Mouse (Mus musculus) cerebellum, adult 9-10 months (tissue): Measurements from ENCODE around the gene Hist2h3c1.
"Not testable (repeated sequence)": the region's sequence is repeated elsewhere in the genome, so short reads cannot be mapped to it uniquely, and the experiment has no call there.

Experiments
- DNase-seq: peaks from one replicate; pipeline ENCODE4 v3.0.0; 2022

Gene Hist2h3c1

DNA sequence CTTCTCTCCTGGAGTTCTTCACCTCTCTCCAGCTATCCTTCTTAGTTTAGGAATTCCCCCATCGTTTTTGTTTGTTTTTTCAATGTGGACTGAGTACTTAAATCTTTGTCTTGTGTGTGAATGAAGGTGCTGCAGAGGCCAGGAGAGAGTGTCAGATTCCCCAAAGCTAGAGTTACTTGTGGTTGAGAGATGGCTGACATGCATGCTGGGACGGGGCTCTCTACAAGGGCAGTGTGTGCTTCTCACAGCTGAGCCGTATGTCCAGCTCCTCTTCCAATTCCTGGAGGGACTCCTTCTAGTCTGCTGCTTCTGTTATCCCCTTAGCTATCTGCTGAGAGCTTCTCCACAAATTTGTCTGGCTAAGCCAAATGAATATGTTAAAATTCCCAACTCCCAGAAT, 10.6 kb upstream of the Hist2h3c1 start:
- no peak for DNase-seq

DNA sequence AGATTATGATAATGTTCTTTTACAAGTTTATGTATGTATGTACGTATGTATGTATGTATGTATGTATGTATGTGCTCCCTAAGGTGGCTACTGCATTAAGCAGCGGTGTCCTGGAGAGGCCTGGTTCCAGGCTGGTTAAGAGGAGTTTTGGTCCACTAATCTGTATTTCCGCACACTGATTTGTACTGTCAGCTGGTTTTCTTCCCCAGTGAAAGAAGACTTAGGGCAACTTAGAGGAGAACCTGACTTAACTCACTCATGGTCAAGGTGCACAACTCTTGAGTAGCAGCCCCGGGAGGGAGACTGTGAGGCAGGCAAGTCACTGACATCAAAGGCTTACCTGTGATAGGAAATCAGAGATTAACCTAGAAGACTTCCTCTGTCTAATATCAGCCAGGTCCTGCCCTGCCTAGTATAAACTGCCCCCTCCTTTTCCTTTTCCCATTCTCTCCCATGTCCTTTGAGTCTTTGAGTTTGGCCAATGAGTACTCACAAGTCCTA, 9.6 kb upstream of the Hist2h3c1 start:
- no peak for DNase-seq

- no peak for DNase-seq
Measured at GRCm38 (mm10) chr3:96237335-96237903, 9.1 kb upstream of the Hist2h3c1 start.

DNA sequence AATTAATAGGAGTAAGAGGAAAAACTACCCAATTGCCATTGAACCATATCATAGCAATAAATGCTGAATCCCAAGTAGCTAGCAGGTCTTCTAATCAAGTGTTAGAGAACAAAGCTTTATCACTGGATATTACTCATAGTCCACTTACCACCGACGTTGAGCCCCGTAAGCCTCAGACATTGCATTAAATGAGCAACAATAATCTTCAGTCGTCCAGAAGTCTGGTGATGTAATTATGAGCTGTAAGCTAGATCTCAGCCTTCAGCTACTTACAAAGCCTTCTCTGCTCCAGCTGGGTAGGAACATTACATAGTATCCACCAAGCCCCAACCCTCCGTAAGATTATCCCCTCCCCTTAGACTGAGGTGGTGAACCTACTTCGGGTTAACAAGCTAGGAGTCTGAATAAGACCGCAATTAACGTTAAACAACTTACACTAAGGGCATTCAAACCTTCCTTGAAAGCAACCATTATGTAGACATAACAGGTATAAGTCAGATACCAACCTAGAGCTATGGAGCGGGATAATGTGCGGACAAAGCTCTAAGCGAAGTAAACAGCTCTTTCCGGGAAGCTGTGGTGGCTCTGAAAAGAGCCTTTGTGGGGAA, 8.5 kb upstream of the Hist2h3c1 start:
- DNase-seq = no peak

GRCm38 (mm10) chr3:96238954-96239793, 7.3 kb upstream of the Hist2h3c1 start, which contains the start of gene Hist2h3c2:
Gene Hist2h3c2 (minus strand): TSS chr3:96239127.
- peak; percentile 68 for DNase-seq

GRCm38 (mm10) chr3:96239949-96240798, 6.3 kb upstream of the Hist2h3c1 start, which contains the start of gene Hist2h2aa2:
Gene Hist2h2aa2 (minus strand): TSS chr3:96240276.
- peak; percentile 96 for DNase-seq

DNA sequence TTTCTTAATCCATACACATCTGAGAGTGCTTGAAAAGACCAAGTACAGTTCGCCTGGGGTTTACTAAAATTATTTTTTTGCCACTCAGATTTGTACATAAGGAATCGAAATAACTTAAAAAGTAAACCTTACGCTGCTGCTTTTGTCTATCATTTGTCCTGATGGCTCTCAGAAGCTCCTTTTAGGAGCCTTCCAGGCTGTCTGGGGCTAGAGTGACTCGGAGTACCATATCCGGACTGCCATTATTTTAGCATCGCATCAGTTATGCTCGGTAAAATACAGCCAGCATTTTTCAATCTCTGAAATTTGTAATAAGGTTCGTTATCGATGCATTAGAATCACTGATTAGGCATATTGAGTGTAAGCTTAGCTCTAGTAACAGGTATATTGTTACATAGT, 5.7 kb upstream of the Hist2h3c1 start:
- DNase-seq = no peak

DNA sequence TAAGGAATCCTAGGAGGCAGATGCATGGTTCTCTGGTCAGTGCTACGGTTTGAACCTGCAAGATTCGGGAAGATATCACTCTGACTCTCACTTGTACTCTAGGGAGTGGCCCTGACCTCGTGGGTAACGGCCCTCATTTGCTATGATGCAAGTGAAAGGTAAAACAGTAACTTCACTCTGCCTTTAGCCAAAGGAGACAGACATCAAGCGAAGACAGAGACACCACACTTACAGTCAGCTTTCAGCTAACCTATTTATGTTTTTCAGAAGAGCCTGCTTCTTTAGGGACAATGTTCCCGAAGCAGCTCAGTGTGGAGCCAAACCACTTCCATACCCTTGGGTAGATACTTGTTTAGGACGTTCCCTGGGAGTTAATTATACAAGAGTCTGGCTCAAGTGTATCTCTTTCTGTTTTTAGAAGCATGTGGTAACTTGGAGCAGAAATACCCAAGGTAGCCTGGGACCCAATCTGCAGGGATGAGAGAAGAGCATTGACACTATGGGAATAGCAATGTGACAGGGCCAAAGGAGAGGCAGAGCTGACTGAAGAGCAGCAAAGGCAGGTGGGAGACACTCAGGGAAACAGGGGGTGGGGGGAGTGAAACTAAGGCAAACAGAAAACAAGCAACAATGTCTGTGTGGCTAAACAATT, 2.4 kb upstream of the Hist2h3c1 start:
- DNase-seq = no peak

- peak; percentile 92 for DNase-seq
Measured at GRCm38 (mm10) chr3:96245003-96245886, 1.2 kb upstream of the Hist2h3c1 start, which contains the start of gene Hist2h2aa1. Gene Hist2h2aa1 (plus strand): TSS chr3:96245497.

DNA sequence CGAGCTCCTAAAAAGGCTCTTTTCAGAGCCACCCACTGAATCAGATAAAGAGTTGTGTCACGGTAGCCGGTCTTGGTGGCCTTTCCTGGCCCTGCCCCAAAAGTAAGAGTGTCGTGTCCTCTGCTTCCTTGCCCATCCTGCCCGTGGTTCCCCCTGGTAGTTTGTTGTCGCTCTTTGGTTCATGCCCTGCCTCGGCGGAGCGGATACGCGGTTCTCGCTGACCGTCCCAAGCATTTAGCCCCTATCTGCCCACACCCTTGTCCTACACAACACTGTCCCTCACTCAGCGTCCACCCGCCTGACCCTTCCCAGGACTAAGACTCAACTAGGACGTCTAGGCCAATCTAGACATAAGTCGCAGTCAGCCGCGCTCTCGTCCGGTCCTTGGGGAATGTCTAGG, 467 bp upstream of the Hist2h3c1 start:
- DNase-seq = not testable (repeated sequence)

DNA sequence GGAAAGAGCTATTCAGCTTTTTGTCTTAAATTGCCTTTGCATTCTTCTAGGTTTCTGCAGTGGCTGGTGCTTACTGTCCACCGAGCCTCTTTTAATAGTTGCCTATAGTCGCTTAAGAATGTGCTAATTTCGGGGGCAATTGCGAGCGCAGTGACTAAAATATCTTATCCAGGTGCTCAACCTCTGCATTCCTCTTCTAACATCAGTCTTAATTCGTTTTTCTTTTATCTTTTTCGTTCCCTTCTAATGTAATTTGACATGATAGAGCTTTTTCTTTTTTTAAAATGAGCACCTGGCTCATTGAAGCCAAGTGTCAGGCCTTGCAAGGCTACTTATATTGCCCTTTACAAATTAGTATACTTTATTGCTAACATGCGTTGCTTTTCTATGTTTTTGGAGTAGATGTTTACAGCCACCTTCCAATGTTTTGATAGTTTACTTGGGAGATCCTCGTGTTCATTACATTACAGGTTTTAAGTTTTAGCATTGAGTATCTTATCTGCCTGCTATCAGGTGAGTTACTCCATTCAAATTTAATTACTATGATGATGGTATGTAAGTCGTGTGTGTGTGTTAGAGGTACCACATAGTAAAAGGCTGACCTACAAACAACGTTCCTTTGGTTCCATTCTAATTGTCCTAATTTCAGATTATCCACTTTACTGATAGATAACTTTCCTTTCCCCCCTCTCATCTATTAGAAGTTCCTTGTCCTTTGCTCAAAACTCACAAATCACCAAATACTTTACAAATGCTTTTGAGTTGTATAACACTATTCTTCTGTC, 1.1 kb downstream of the Hist2h3c1 start:
- DNase-seq = peak; percentile 59

GRCm38 (mm10) chr3:96248141-96249033, 1.9 kb downstream of the Hist2h3c1 start:
- no peak for DNase-seq

- DNase-seq = no peak
Measured at GRCm38 (mm10) chr3:96249034-96249345, 2.5 kb downstream of the Hist2h3c1 start.

DNA sequence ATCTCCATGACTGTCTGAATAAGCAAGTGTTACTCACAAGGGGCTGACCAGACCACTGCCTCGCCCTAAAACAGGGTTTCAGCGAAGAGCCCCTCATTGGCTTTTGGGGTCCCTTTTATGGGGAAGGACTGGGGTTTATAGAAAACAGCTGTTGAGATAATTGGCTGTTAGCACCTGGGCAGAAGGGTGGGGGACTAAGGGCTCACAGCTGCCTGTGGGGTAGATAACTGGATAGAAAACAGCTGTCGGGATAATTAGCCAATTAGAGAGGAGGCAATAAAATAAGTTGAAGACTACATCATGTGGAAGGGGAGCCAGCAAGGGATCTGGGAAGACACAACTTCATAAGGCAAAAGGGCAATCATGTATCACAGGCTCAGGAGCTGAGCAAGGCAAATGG, 4.4 kb downstream of the Hist2h3c1 start:
- no peak for DNase-seq

GRCm38 (mm10) chr3:96251787-96252186, 5.3 kb downstream of the Hist2h3c1 start:
- DNase-seq = no peak

- no peak for DNase-seq
Measured at GRCm38 (mm10) chr3:96254683-96255355, 8.3 kb downstream of the Hist2h3c1 start.

DNA sequence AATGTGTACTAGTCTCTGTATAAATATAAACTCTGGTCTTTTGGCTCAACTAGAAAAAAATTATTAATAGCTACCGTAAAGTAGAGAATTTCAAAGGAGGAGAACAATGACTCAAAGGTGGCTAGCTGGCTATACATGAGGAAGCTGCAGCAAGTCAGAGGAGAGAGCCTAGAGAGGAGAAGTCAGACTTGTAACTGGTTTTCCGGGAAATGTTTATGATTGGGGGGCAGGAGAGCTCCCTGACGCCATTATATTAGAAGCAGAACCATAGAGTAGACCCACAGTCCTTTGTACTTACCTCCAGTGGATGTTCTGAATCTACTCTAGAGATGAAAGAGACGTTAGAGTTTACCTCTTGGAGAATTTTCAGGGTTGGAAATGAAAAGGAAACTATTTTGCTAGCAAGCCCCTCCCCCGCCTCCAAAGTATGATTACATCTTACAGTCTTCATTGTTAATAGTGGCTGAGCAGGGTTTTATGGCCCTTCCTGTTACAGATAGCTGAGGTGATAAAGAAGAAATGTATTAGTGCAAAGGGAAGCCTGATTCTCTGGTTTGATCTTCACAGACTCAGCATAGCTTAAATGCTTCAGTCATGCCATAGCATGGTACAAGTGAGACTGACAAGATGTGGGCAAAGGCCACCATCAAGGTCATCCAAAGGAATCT, 9.6 kb downstream of the Hist2h3c1 start:
- no peak for DNase-seq

DNA sequence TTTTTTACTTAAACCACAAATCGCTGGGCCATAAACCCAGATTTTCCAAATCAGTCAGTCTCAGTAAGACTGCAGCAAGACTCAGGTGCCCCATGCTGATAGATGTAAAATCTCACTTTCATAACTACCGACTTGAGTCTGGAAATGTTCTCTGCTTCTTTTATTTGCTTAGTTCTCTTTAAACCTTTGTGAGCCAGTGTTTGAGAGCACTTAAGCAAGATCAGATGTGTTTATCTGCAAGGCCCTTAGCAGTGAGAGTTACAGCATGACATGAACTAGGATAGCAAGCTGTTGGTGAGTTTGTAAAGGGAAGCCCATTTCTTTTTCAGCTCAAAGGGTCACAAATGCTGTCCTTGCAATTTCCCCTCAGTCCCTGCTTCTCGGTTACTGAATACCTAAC, 10.7 kb downstream of the Hist2h3c1 start:
- no peak for DNase-seq
